In the genomic region with DNA sequence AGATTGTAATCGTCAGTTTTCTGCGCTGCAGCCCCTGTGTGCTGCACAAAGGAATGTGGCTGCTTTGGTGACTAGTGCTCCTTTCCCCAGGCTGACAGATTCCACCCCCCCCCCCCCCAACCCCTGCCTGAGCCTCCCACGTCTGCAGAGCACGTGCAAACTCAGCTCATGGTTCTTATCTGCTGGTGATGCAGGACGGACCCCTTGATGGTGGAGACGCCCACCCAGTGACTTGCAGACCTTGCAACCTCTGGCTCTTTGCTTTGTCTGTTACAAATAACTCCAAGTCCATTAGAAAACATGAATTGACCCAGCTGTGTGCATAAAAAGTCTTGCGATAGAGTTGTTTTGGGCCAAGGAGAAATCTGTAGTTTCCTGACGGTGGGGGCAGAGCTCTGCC, we compare ENCODE assay signal across 8 mouse cellular contexts. TPM values are rescaled to one million over a fixed set of nuclear protein-coding genes. Genes with fewer than 3 reads are reported as not detected.
DNase-seq lines count a peak whose midpoint lies in the region; ATAC-seq and TF ChIP-seq lines count a peak whose summit lies in the region.
"Had no signal": no experiment of that assay in that cellular context is flagged by ENCODE, and none has a peak within 500 bp of the region (broad histone marks: within the 10 kb centered on the region; RNA-seq: fewer than 3 reads in every experiment).

No protein-coding gene starts in this region.

- H3K9me3 ChIP-seq in embryonic facial prominence, embryonic 13.5 days: no peaks in the 10 kb centered on the region

- peak; percentile 45 to 66 for DNase-seq in kidney, postnatal 4 days
- no peak for DNase-seq in kidney, adult 18-20 months
- DNase-seq in mesoderm, embryonic 11.5 days (ENCODE audit: low read depth, low spot score): peak; percentile 12
- no peak for DNase-seq in adrenal gland, postnatal 25 days
- DNase-seq in layer of hippocampus, adult 18-20 months (ENCODE audit: low spot score in 2 of 2): no peak

- peak overlapping the region; percentile 76 for H3K4me3 ChIP-seq in bone marrow, adult 2 months (replicated peaks; ENCODE audit: control insufficient read depth, low read depth, low read length)
- H3K4me3 ChIP-seq in embryonic facial prominence, embryonic 13.5 days: no peak overlapping the region

- no peaks in the 10 kb centered on the region for H3K36me3 ChIP-seq in embryonic facial prominence, embryonic 13.5 days

- TF ChIP-seq CTCF in bone marrow, adult 2 months (IDR thresholded peaks at IDR 0.05; ENCODE audit: control insufficient read depth, insufficient read depth, low read length): no peak

- peak overlapping the region; percentile 52; the same call in 1 of the 2 replicates for H3K27ac ChIP-seq in bone marrow, adult 2 months (ENCODE audit: control insufficient read depth, insufficient read depth, low read depth, low read length, poor library complexity)
- no peak overlapping the region for H3K27ac ChIP-seq in embryonic facial prominence, embryonic 13.5 days

- peak overlapping the region; percentile 18 for H3K4me2 ChIP-seq in embryonic facial prominence, embryonic 13.5 days

- under 1% methylated on average over 8 of the region's 8 CpGs for WGBS in bone marrow, adult 2 months
- WGBS in embryonic facial prominence, embryonic 13.5 days: 25% methylated on average over 8 of the region's 8 CpGs

- ATAC-seq in embryonic facial prominence, embryonic 13.5 days (ENCODE audit: insufficient number of reproducible peaks, insufficient read depth, low FRiP score, low TSS enrichment, low read depth): no peak

- TF ChIP-seq POLR2A in bone marrow, adult 2 months (IDR thresholded peaks at IDR 0.05; ENCODE audit: borderline replicate concordance, control insufficient read depth, low read depth, low read length): no peak

- H3K9ac ChIP-seq in embryonic facial prominence, embryonic 13.5 days: no peak overlapping the region

- no peaks in the 10 kb centered on the region for H3K27me3 ChIP-seq in embryonic facial prominence, embryonic 13.5 days

- H3K4me1 ChIP-seq in bone marrow, adult 2 months (ENCODE audit: control insufficient read depth, insufficient read depth, low read length): peaks cover 15% of the 10 kb centered on the region
- H3K4me1 ChIP-seq in embryonic facial prominence, embryonic 13.5 days: no peaks in the 10 kb centered on the region

RNA-seq across cellular contexts. Expression of a gene that starts 1.3 kb away (rescaled TPM):
- 49.3 and 141 TPM in 2 replicates for polyA plus RNA-seq in bone marrow, adult 2 months (2011; ENCODE audit: insufficient read depth, insufficient read length, low replicate concordance, missing spikeins)
- polyA plus RNA-seq in embryonic facial prominence, embryonic 13.5 days (2015; fragmentation: Nextera tagmentation; extraction: Ambion mirVana): 3.2 and 6.6 TPM in 2 replicates
- 5.5 and 9.6 TPM in 2 replicates for total RNA-seq in adrenal gland, postnatal 25 days (2021)
- total RNA-seq in layer of hippocampus, adult 18-20 months (2021): not detected
- total RNA-seq: left cerebral cortex, postnatal 36 days had no signal

RNA-seq across cellular contexts. Expression of a gene that starts 52.6 kb away (rescaled TPM):
- 26.8 and 45.5 TPM in 2 replicates for polyA plus RNA-seq in bone marrow, adult 2 months (2011; ENCODE audit: insufficient read depth, insufficient read length, low replicate concordance, missing spikeins)
- 210 TPM in 2 replicates for polyA plus RNA-seq in embryonic facial prominence, embryonic 13.5 days (2015; fragmentation: Nextera tagmentation; extraction: Ambion mirVana)
- total RNA-seq in adrenal gland, postnatal 25 days (2021): 71.8 and 73.4 TPM in 2 replicates
- total RNA-seq in layer of hippocampus, adult 18-20 months (2021): 10 to 100 TPM; 80.8 to 83.3 TPM

Comparison
In these comparisons a context has a peak if more than half of its experiments do, and no peak if none do; other contexts are left out.
1. DNase-seq: peak in kidney, postnatal 4 days (2 of 2) and mesoderm, embryonic 11.5 days (single experiment); none in kidney, adult 18-20 months (single experiment), adrenal gland, postnatal 25 days (single experiment) and layer of hippocampus, adult 18-20 months (0 of 2).